Mouse (Mus musculus): ENCODE results near the gene Cdkn2d. TPM values are rescaled to one million over a fixed set of nuclear protein-coding genes. Genes with fewer than 3 reads are reported as not detected.

Cdkn2d gene
- polyA plus RNA-seq (2015; fragmentation: Nextera tagmentation; extraction: Ambion mirVana): 47.4 and 51.5 TPM in 2 replicates

- H3K27me3 ChIP-seq (ENCODE audit: control insufficient read depth, insufficient read depth, low read length): no peaks in the 10 kb centered on the region
- peak; percentile 95 for ATAC-seq (ENCODE audit: insufficient read depth, low FRiP score)
- H3K4me2 ChIP-seq (ENCODE audit: low read depth, low read length): peak within 1 kb of the TSS; percentile 73
- H3K9ac ChIP-seq (ENCODE audit: low read length): peak within 1 kb of the TSS; percentile 82
- H3K4me3 ChIP-seq (replicated peaks; ENCODE audit: low read length): peak within 1 kb of the TSS; percentile 71
- H3K4me1 ChIP-seq (ENCODE audit: control insufficient read depth, insufficient read depth, low read length): peaks cover 26% of the 10 kb centered on the region
- no peaks in the 10 kb centered on the region for H3K36me3 ChIP-seq (ENCODE audit: control insufficient read depth, insufficient read depth, low read length)
- peak within 1 kb of the TSS; percentile 91 for H3K27ac ChIP-seq (ENCODE audit: low read length)
- H3K9me3 ChIP-seq (replicated peaks; ENCODE audit: control insufficient read depth, low read length): no peaks in the 10 kb centered on the region
- WGBS: under 1% methylated on average over 51 of the region's 51 CpGs
These were observed at the start of gene Cdkn2d for GRCm38 (mm10) chr9:21291022-21291787. TSS of gene Cdkn2d (minus strand) at chr9:21291407.

- Histone ChIP-seq H3K9me3 (replicated peaks; ENCODE audit: control insufficient read depth, low read length) (no peaks in the 10 kb centered on the region), H3K27ac (ENCODE audit: low read length) (0 out of 2 replicates have a peak overlapping the region, but pooled peaks have one; percentile 5), H3K4me2 (ENCODE audit: low read depth, low read length) (no peak overlapping the region), H3K27me3 (ENCODE audit: control insufficient read depth, insufficient read depth, low read length) (no peaks in the 10 kb centered on the region), H3K9ac (ENCODE audit: low read length) (no peak overlapping the region), H3K36me3 (ENCODE audit: control insufficient read depth, insufficient read depth, low read length) (peaks cover 13% of the 10 kb centered on the region), H3K4me3 (replicated peaks; ENCODE audit: low read length) (no peak overlapping the region), H3K4me1 (ENCODE audit: control insufficient read depth, insufficient read depth, low read length) (no peaks in the 10 kb centered on the region; the same call in 1 of the 2 replicates)
- ATAC-seq (ENCODE audit: insufficient read depth, low FRiP score): peak; percentile 56; the same call in 1 of the 2 replicates
- 56% methylated on average over 4 of the region's 4 CpGs for WGBS
These were observed 49.2 kb upstream of the Cdkn2d start for GRCm38 (mm10) chr9:21340411-21340810.

- H3K9ac ChIP-seq (ENCODE audit: low read length): peak overlapping the region; percentile 74
- H3K4me3 ChIP-seq (replicated peaks; ENCODE audit: low read length): peak overlapping the region; percentile 50
- H3K4me2 ChIP-seq (ENCODE audit: low read depth, low read length): peak overlapping the region; percentile 44
- H3K9me3 ChIP-seq (replicated peaks; ENCODE audit: control insufficient read depth, low read length): no peaks in the 10 kb centered on the region
- H3K27me3 ChIP-seq (ENCODE audit: control insufficient read depth, insufficient read depth, low read length): no peaks in the 10 kb centered on the region
- peaks cover 2% of the 10 kb centered on the region; the same call in 1 of the 2 replicates for H3K4me1 ChIP-seq (ENCODE audit: control insufficient read depth, insufficient read depth, low read length)
- peak overlapping the region; percentile 86 for H3K27ac ChIP-seq (ENCODE audit: low read length)
- peak; percentile 92 for ATAC-seq (ENCODE audit: insufficient read depth, low FRiP score)
- 24% methylated on average over 20 of the region's 20 CpGs for WGBS
- H3K36me3 ChIP-seq (ENCODE audit: control insufficient read depth, insufficient read depth, low read length): peaks cover 7% of the 10 kb centered on the region
These were observed 46.4 kb upstream of the Cdkn2d start for GRCm38 (mm10) chr9:21337652-21338051.

- ATAC-seq (ENCODE audit: insufficient read depth, low FRiP score): no peak
- Histone ChIP-seq H3K4me2 (ENCODE audit: low read depth, low read length) (no peak overlapping the region), H3K36me3 (ENCODE audit: control insufficient read depth, insufficient read depth, low read length) (no peaks in the 10 kb centered on the region), H3K4me3 (replicated peaks; ENCODE audit: low read length) (no peak overlapping the region), H3K9me3 (replicated peaks; ENCODE audit: control insufficient read depth, low read length) (no peaks in the 10 kb centered on the region), H3K9ac (ENCODE audit: low read length) (no peak overlapping the region), H3K27ac (ENCODE audit: low read length) (no peak overlapping the region), H3K27me3 (ENCODE audit: control insufficient read depth, insufficient read depth, low read length) (no peaks in the 10 kb centered on the region), H3K4me1 (ENCODE audit: control insufficient read depth, insufficient read depth, low read length) (peaks cover 2% of the 10 kb centered on the region; the same call in 1 of the 2 replicates)
- WGBS: 78% methylated on average over 8 of the region's 8 CpGs
These were observed 45.3 kb upstream of the Cdkn2d start for GRCm38 (mm10) chr9:21336491-21336890.

DNA sequence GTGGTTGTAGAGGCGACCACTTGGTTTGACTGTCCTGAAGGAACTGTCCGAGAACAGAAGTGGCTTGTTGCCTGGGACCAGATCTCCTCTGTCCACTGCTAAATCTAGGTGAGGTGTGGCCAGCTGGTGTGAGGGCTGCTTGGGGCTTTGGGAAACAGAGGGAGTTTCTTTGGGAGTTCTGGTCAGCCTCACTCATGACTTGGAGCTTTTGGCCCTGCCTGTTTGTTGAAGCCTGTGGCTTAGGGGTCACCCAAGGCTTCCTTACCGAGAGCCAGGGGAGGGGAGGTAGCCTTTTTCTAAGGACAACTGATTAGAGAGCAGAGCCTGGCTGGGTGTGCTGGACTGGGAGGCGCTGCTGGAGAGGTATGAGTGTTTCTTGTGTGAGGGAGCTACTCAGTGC is 44.2 kb upstream of the Cdkn2d start:
- no peaks in the 10 kb centered on the region for H3K27me3 ChIP-seq (ENCODE audit: control insufficient read depth, insufficient read depth, low read length)
- no peaks in the 10 kb centered on the region for H3K36me3 ChIP-seq (ENCODE audit: control insufficient read depth, insufficient read depth, low read length)
- H3K4me1 ChIP-seq (ENCODE audit: control insufficient read depth, insufficient read depth, low read length): peaks cover 2% of the 10 kb centered on the region; the same call in 1 of the 2 replicates
- ATAC-seq (ENCODE audit: insufficient read depth, low FRiP score): no peak
- no peak overlapping the region for H3K4me3 ChIP-seq (replicated peaks; ENCODE audit: low read length)
- no peak overlapping the region for H3K27ac ChIP-seq (ENCODE audit: low read length)
- 74% methylated on average over 4 of the region's 4 CpGs for WGBS
- no peak overlapping the region for H3K4me2 ChIP-seq (ENCODE audit: low read depth, low read length)
- H3K9ac ChIP-seq (ENCODE audit: low read length): no peak overlapping the region; the same call in 1 of the 2 replicates
- H3K9me3 ChIP-seq (replicated peaks; ENCODE audit: control insufficient read depth, low read length): no peaks in the 10 kb centered on the region

GRCm38 (mm10) chr9:21334747-21335146 is 43.5 kb upstream of the Cdkn2d start:
- no peak for ATAC-seq (ENCODE audit: insufficient read depth, low FRiP score)

GRCm38 (mm10) chr9:21333523-21333922 is 42.3 kb upstream of the Cdkn2d start:
- H3K36me3 ChIP-seq (ENCODE audit: control insufficient read depth, insufficient read depth, low read length): no peaks in the 10 kb centered on the region
- peaks cover 2% of the 10 kb centered on the region; the same call in 1 of the 2 replicates for H3K4me1 ChIP-seq (ENCODE audit: control insufficient read depth, insufficient read depth, low read length)
- no peak overlapping the region for H3K4me3 ChIP-seq (replicated peaks; ENCODE audit: low read length)
- H3K9ac ChIP-seq (ENCODE audit: low read length): no peak overlapping the region
- no peak for ATAC-seq (ENCODE audit: insufficient read depth, low FRiP score)
- H3K9me3 ChIP-seq (replicated peaks; ENCODE audit: control insufficient read depth, low read length): no peaks in the 10 kb centered on the region
- H3K27ac ChIP-seq (ENCODE audit: low read length): no peak overlapping the region
- 72% methylated on average over 1 of the region's 1 CpGs for WGBS
- H3K27me3 ChIP-seq (ENCODE audit: control insufficient read depth, insufficient read depth, low read length): no peaks in the 10 kb centered on the region
- H3K4me2 ChIP-seq (ENCODE audit: low read depth, low read length): no peak overlapping the region

More at GRCm38 (mm10) chr9:21334747-21335146, 43.5 kb upstream of the Cdkn2d start:
- no peak overlapping the region for H3K4me3 ChIP-seq (replicated peaks; ENCODE audit: low read length)
- no peak overlapping the region for H3K27ac ChIP-seq (ENCODE audit: low read length)
- H3K9ac ChIP-seq (ENCODE audit: low read length): no peak overlapping the region
- H3K4me1 ChIP-seq (ENCODE audit: control insufficient read depth, insufficient read depth, low read length): peaks cover 2% of the 10 kb centered on the region; the same call in 1 of the 2 replicates
- no peak overlapping the region for H3K4me2 ChIP-seq (ENCODE audit: low read depth, low read length)
- no peaks in the 10 kb centered on the region for H3K27me3 ChIP-seq (ENCODE audit: control insufficient read depth, insufficient read depth, low read length)
- no peaks in the 10 kb centered on the region for H3K36me3 ChIP-seq (ENCODE audit: control insufficient read depth, insufficient read depth, low read length)
- H3K9me3 ChIP-seq (replicated peaks; ENCODE audit: control insufficient read depth, low read length): no peaks in the 10 kb centered on the region

GRCm38 (mm10) chr9:21332161-21333061 is 41.2 kb upstream of the Cdkn2d start:
- no peak overlapping the region for H3K4me3 ChIP-seq (replicated peaks; ENCODE audit: low read length)
- 52% methylated on average over 9 of the region's 9 CpGs for WGBS
- no peak overlapping the region for H3K9ac ChIP-seq (ENCODE audit: low read length)
- ATAC-seq (ENCODE audit: insufficient read depth, low FRiP score): no peak
- no peaks in the 10 kb centered on the region for H3K9me3 ChIP-seq (replicated peaks; ENCODE audit: control insufficient read depth, low read length)
- no peak overlapping the region; the same call in 1 of the 2 replicates for H3K27ac ChIP-seq (ENCODE audit: low read length)
- peaks cover 6% of the 10 kb centered on the region; the same call in 1 of the 2 replicates for H3K4me1 ChIP-seq (ENCODE audit: control insufficient read depth, insufficient read depth, low read length)
- no peaks in the 10 kb centered on the region for H3K36me3 ChIP-seq (ENCODE audit: control insufficient read depth, insufficient read depth, low read length)
- H3K27me3 ChIP-seq (ENCODE audit: control insufficient read depth, insufficient read depth, low read length): no peaks in the 10 kb centered on the region
- no peak overlapping the region for H3K4me2 ChIP-seq (ENCODE audit: low read depth, low read length)
